Comparison of ENCODE assay signal across 12 mouse cellular contexts in genomic region chr5:139442428-139442827, GRCm38 (mm10). TPM values are rescaled to one million over a fixed set of nuclear protein-coding genes. Genes with fewer than 3 reads are reported as not detected.
DNase-seq lines count a peak whose midpoint lies in the region; ATAC-seq and TF ChIP-seq lines count a peak whose summit lies in the region.
"Had no signal": no experiment of that assay in that cellular context is flagged by ENCODE, and none has a peak within 500 bp of the region (broad histone marks: within the 10 kb centered on the region; RNA-seq: fewer than 3 reads in every experiment).

No protein-coding gene starts in this region.

- H3K27me3 ChIP-seq in liver, embryonic 11.5 days (replicated peaks; ENCODE audit: control insufficient read depth, insufficient read depth, low read length) = no peaks in the 10 kb centered on the region
- no peaks in the 10 kb centered on the region for H3K27me3 ChIP-seq in kidney, embryonic 16.5 days (ENCODE audit: insufficient read depth, low read length)
- H3K27me3 ChIP-seq: embryonic facial prominence, embryonic 12.5 days; limb, embryonic 15.5 days had no signal

- 91% methylated on average over 12 of the region's 12 CpGs for WGBS in liver, embryonic 11.5 days
- 68% methylated on average over 12 of the region's 12 CpGs for WGBS in kidney, embryonic 16.5 days

- H3K4me2 ChIP-seq in liver, embryonic 11.5 days = no peak overlapping the region
- no peak overlapping the region for H3K4me2 ChIP-seq in kidney, embryonic 16.5 days (replicated peaks; ENCODE audit: low read depth, low read length)
- H3K4me2 ChIP-seq: embryonic facial prominence, embryonic 12.5 days; limb, embryonic 15.5 days had no signal

- H3K4me3 ChIP-seq in liver, embryonic 11.5 days (ENCODE audit: low read depth, low read length) = no peak overlapping the region
- H3K4me3 ChIP-seq in kidney, embryonic 16.5 days (ENCODE audit: low read length) = no peak overlapping the region
- H3K4me3 ChIP-seq: embryonic facial prominence, embryonic 12.5 days; limb, embryonic 15.5 days had no signal

- no peak overlapping the region for H3K9ac ChIP-seq in liver, embryonic 11.5 days (ENCODE audit: low read depth, low read length)
- H3K9ac ChIP-seq in kidney, embryonic 16.5 days (replicated peaks; ENCODE audit: low read length) = no peak overlapping the region
- H3K9ac ChIP-seq: embryonic facial prominence, embryonic 12.5 days; limb, embryonic 15.5 days had no signal

- ATAC-seq in liver, embryonic 11.5 days (replicated peaks; ENCODE audit: low FRiP score) = no peak
- ATAC-seq in kidney, embryonic 16.5 days (ENCODE audit: low FRiP score, low TSS enrichment) = no peak

- no peak for TF ChIP-seq CTCF in brain, embryonic 14.5 days (IDR thresholded peaks at IDR 0.05; ENCODE audit: borderline replicate concordance, extremely low read depth, insufficient read depth, insufficient read length)

- 0 out of 2 replicates have a peak, but pooled peaks cover 3% of the 10 kb centered on the region for H3K4me1 ChIP-seq in liver, embryonic 11.5 days (replicated peaks; ENCODE audit: control insufficient read depth, insufficient read depth, low read length)
- no peaks in the 10 kb centered on the region for H3K4me1 ChIP-seq in kidney, embryonic 16.5 days (ENCODE audit: insufficient read depth, low read length)
- H3K4me1 ChIP-seq: embryonic facial prominence, embryonic 12.5 days had no signal

- peak; percentile 89 for DNase-seq in heart, adult 11 months
- DNase-seq in heart, adult 9 months (ENCODE audit: low spot score in 2 of 2) = no peak
- DNase-seq in brain, embryonic 14.5 days (ENCODE audit: low read depth) = peak; percentile 50
- peak; percentile 33 to 39 for DNase-seq in cerebellum, postnatal 36 days
- DNase-seq in mesoderm, embryonic 11.5 days (ENCODE audit: low read depth, low spot score) = peak; percentile 61
- DNase-seq in liver, embryonic 11.5 days (ENCODE audit: low spot score) = no peak
- DNase-seq: kidney, adult 18-20 months; lung, postnatal 36 days; right cerebral cortex, postnatal 14 days had no signal

- H3K36me3 ChIP-seq in liver, embryonic 11.5 days (ENCODE audit: control insufficient read depth, insufficient read depth, low read length) = no peaks in the 10 kb centered on the region
- H3K36me3 ChIP-seq in kidney, embryonic 16.5 days (ENCODE audit: insufficient read depth, low read length) = no peaks in the 10 kb centered on the region
- H3K36me3 ChIP-seq: embryonic facial prominence, embryonic 12.5 days; limb, embryonic 15.5 days had no signal

- H3K9me3 ChIP-seq in liver, embryonic 11.5 days (ENCODE audit: control insufficient read depth, low read length) = no peaks in the 10 kb centered on the region
- no peaks in the 10 kb centered on the region for H3K9me3 ChIP-seq in kidney, embryonic 16.5 days (ENCODE audit: low read length)
- H3K9me3 ChIP-seq: embryonic facial prominence, embryonic 12.5 days; limb, embryonic 15.5 days had no signal

- H3K27ac ChIP-seq in liver, embryonic 11.5 days (ENCODE audit: low read depth, low read length) = no peak overlapping the region
- H3K27ac ChIP-seq in kidney, embryonic 16.5 days (ENCODE audit: low read length) = no peak overlapping the region
- H3K27ac ChIP-seq: embryonic facial prominence, embryonic 12.5 days; limb, embryonic 15.5 days had no signal

- TF ChIP-seq POLR2A in brain, embryonic 14.5 days (IDR thresholded peaks at IDR 0.05; ENCODE audit: borderline replicate concordance, extremely low read depth, insufficient read depth, insufficient read length, poor library complexity, severe bottlenecking) = no peak

RNA-seq across cellular contexts. Expression of gene 3110082I17Rik, which starts 17.9 kb away (rescaled TPM):
- polyA plus RNA-seq in brain, embryonic 14.5 days (2012; rRNA removed) = 12.3 and 13.4 TPM in 2 replicates
- polyA plus RNA-seq in liver, embryonic 11.5 days (2014; fragmentation: Nextera tagmentation; extraction: Ambion mirVana) = 49.4 and 52.0 TPM in 2 replicates
- polyA plus RNA-seq in kidney, embryonic 16.5 days (2015; fragmentation: Nextera tagmentation; extraction: Ambion mirVana) = 44.1 and 46.1 TPM in 2 replicates

RNA-seq across cellular contexts. Expression of gene Gper1, which starts 19.5 kb away (rescaled TPM):
- polyA plus RNA-seq in brain, embryonic 14.5 days (2012; rRNA removed) = 6.5 and 6.8 TPM in 2 replicates
- 0.38 and 0.58 TPM in 2 replicates for polyA plus RNA-seq in liver, embryonic 11.5 days (2014; fragmentation: Nextera tagmentation; extraction: Ambion mirVana)
- polyA plus RNA-seq in kidney, embryonic 16.5 days (2015; fragmentation: Nextera tagmentation; extraction: Ambion mirVana) = 6.8 and 8.0 TPM in 2 replicates

RNA-seq across cellular contexts. Expression of gene C130050O18Rik, which starts 37.3 kb away (rescaled TPM):
- polyA plus RNA-seq in brain, embryonic 14.5 days (2012; rRNA removed) = 0.20 and 0.33 TPM in 2 replicates
- 1.5 and 1.6 TPM in 2 replicates for polyA plus RNA-seq in liver, embryonic 11.5 days (2014; fragmentation: Nextera tagmentation; extraction: Ambion mirVana)
- 0.60 and 0.92 TPM in 2 replicates for polyA plus RNA-seq in kidney, embryonic 16.5 days (2015; fragmentation: Nextera tagmentation; extraction: Ambion mirVana)

RNA-seq across cellular contexts. Expression of gene Zfand2a, which starts 41.9 kb away (rescaled TPM):
- polyA plus RNA-seq in brain, embryonic 14.5 days (2012; rRNA removed) = 21.2 and 28.0 TPM in 2 replicates
- 4.6 and 5.7 TPM in 2 replicates for polyA plus RNA-seq in liver, embryonic 11.5 days (2014; fragmentation: Nextera tagmentation; extraction: Ambion mirVana)
- polyA plus RNA-seq in kidney, embryonic 16.5 days (2015; fragmentation: Nextera tagmentation; extraction: Ambion mirVana) = 10.8 and 13.5 TPM in 2 replicates

Comparison
In these comparisons a context has a peak if more than half of its experiments do, and no peak if none do; other contexts are left out.
1. DNase-seq: peak in heart, adult 11 months (single experiment), brain, embryonic 14.5 days (single experiment), cerebellum, postnatal 36 days (2 of 2) and mesoderm, embryonic 11.5 days (single experiment); none in heart, adult 9 months (0 of 2) and liver, embryonic 11.5 days (single experiment).